Mouse (Mus musculus) thymus, postnatal 0 days (tissue): ENCODE results near the gene Rtl3. TPM values are rescaled to one million over a fixed set of nuclear protein-coding genes. Genes with fewer than 3 reads are reported as not detected.
A peak's percentile ranks its signal among the peaks of the same experiment; 100 is the strongest.

Experiments used
- DNase-seq: peaks from one replicate; pipeline ENCODE4 v3.0.0-alpha.2; 2015; ENCODE audit warnings: low spot score
- polyA plus RNA-seq: library from polyadenylated mRNA; unstranded; fragments of >200 nt; fragmentation: Nextera tagmentation; extraction: Ambion mirVana; gene quantifications from 2 replicates; pipeline ENCODE4 v1.2.1, GENCODE M21; 2015

The Rtl3 gene
- polyA plus RNA-seq, result 1.2 and 1.3 TPM in 2 replicates

DNA sequence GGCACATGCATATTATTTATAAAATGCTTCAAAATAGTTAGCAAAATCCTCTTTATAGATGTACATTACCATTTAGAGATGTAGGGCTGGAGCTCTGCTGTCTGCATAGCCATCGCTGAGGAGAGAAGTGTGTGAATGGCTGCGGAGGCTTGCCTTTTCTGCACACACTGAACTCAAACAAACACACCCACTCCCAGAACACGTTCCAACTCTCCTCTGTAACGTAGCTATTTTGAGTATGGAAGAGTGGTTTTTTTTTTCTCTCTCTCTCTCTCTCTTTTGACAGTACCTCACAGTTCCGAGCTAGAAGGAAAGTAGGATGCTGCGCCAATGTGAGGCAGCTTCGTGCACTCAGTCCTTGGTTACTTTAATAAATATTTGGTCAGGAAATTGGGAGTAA lies at the start of gene Rtl3:
Gene Rtl3, minus strand, starts transcription at position 236 of the 400 bp plus-strand sequence.
- no peak for DNase-seq

DNA sequence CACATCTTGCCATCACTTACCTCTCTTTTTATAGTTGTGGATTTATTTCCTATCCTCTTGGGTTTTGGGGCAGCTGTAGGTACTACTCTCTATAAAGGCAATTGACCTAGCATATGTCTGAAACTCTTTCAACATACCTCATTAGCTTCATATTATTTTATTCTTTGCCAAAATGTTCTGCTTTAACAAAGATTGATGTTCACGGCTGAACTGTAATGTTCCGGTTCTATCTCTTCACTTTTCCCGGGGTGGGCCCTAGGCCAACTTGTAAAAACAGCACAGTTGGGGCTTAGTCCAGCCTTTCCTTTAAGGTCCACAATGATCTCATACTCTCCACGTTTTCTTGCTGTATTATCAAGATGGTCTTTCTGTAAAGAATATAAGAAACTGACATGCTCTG lies 31.9 kb upstream of the Rtl3 start:
- no peak for DNase-seq

DNA sequence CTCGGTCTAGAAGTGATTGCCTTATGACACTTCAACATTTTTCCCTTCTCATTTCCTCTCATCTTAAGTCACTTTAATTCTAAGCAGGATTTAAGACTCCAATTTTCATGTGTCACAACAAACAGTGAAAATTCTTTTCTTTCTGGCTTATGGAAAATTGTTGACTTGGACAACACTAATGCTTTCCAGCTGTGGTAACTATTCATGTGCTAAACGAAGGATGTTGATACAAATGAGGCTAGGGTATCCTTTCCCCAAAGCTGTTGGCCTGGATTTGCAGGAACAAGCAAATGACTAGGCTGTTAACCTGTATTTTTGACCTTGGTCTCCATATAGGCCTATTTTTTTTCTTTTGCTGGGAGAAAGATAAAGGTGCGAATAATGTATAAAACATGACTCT lies 31.4 kb upstream of the Rtl3 start:
- DNase-seq, result no peak

GRCm38 (mm10) chrX:106871426-106871825 lies 31.0 kb upstream of the Rtl3 start:
- DNase-seq, result no peak

DNA sequence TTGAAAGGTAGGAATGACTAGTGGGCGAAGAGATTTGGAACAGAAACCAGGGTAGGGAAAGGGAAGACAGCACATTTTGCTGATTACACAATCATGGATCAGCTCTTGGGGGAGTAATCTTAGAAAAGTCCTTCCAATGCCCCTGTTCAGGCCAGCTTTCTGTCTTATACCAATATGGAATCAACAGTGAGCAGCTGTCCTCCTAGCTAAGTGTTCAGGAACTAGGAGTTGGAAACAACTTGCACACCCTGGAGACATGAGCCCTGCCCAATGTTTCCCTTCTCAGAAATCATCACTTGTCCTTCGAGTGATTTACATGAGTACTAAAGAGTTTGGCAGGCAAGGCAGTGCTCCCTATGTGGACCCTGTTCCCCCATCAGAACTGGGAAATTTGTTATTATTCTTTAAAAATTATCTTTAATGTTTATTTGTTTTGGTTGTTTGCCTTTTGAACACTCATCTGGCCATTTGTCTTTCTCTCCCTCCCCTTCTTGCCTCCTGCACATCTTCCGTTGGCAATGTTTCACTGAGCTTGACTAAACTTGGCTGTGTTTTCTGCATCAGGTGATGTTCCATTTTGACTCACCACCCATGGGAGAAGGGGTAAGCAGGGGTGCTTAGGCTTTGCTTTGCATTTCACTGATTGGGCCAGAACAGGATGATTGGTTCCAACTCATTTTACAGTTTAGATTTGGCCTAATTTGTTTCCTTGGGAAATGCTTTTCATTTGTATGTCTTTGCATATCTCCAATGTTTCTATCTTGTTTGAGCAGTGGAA lies 13.3 kb upstream of the Rtl3 start:
- DNase-seq, result no peak

GRCm38 (mm10) chrX:106839591-106839990 lies 853 bp downstream of the Rtl3 start:
- no peak for DNase-seq

DNA sequence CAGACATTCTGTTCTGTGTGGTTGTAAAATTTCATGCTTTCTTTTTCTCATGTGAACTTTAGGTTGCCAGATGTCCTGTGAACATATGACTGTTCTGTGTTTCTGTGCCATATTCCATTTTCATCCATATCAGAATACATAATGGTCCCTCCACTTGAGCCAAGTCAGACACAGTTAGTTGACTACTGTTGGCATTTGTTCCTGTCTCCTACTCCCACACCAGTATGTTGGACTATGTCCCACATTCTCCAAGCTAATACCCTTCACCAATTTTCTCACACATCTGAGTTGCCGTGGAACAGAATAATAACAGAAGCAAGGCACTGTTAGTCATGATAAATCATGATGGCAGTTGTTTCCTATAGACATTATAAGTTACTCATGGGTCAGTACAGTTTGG lies 9.9 kb downstream of the Rtl3 start:
- no peak for DNase-seq

DNA sequence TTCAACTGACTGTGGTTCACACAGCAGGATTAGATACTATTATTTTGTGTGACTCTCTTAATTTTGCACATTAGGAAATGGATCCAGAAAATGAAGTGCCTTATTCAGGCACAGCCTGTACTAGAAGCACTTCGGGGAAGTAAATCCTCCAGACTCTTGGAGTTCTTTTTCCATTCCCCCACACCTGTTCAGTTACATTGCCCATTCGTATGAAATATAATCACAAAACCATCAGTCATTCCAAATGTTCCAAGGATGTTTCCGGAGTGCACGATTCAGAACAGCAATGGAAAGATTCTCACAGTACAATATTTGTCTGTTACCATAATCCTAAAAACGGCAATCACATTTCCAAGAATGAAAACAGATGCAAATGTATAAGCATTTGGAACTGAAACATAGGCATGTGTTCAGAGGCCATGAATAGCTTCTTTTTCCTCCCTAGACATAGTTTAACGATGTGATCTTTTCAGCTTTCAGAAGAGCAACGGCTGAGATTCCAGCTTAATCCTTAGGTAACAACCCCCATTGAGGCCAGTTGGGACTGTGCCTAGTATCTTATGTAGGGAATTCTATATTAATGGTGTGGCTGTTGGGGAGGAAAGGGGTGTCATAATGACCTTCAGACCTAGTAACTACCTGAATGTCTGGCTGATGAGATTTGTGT lies 30.8 kb downstream of the Rtl3 start:
- no peak for DNase-seq

GRCm38 (mm10) chrX:106804387-106804786 lies 36.1 kb downstream of the Rtl3 start:
- no peak for DNase-seq

DNA sequence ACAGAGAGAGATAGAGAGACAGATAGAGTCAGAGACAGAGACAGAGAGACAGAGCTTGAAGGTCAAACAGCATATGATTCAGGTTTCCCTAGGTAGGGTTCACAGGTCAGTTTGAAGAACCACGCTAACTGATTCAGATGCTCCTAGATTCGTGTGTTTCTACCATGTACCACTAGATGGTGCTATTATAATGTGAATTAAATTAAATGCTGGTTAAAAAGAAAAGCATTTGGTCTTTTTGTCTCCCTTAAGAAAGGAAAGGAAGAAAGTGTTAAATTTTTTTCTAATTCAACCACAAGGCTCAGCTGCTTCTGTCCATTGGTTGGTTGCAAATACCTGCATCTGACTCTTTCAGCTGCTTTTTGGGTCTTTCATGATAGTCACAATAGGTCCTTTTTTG lies 45.8 kb downstream of the Rtl3 start:
- DNase-seq, result peak; percentile 57

Other genes starting within 250 kb of the Rtl3 start
- gene Cysltr1, start 237.0 kb downstream of the Rtl3 start, polyA plus RNA-seq, result 2.4 and 2.5 TPM in 2 replicates
- gene Lpar4, start 80.0 kb upstream of the Rtl3 start, polyA plus RNA-seq, result 3.4 and 4.1 TPM in 2 replicates
- gene P2ry10, start 247.8 kb upstream of the Rtl3 start, polyA plus RNA-seq, result 72.5 and 78.1 TPM in 2 replicates